Mouse (Mus musculus) right cerebral cortex, postnatal 10 days (tissue): ENCODE measurements at regions not wholly inside any gene's neighbourhood (a gene's known extent, or its start where the extent isn't known, plus 50 kb on each side); places are given as distances from the start of the nearest gene placed in this dataset.

Experiments used
- DNase-seq, 2 experiments: peaks; one replicate each; pipeline ENCODE4 v3.0.0; 2021; ENCODE audit warnings: low spot score in 2 of 2

DNA sequence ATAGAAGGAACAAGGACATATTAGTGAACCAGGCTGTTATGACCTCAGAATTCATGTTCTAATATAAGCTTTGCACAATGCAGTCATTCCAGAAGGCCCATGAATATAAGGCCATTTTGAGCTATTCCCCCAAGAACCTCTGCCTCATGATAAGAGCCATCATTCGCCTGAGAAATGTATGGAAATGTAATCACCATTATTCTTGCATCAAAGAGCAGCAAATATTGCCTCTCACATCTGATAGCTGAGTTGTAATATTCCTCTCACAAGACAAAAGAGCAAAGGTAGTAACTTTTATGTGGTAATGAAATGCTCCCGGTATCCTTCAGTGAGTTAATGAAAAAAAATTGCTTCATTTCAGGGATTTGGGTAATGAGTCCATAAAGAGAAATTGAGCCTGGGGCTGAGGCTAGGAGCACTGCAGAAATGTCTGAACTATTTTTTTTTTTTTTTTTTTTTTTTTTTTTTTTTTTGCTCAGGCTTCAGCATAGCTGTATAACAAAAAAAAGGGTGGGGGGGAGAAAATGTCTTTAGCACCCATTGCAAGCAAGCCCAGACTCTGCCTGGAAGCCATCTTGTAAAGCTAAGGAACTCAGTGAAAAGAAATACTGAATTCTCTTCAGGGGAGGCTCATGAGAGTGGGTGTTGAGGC lies 210.4 kb upstream of the Atp2b1 start:
- DNase-seq, result no peak

DNA sequence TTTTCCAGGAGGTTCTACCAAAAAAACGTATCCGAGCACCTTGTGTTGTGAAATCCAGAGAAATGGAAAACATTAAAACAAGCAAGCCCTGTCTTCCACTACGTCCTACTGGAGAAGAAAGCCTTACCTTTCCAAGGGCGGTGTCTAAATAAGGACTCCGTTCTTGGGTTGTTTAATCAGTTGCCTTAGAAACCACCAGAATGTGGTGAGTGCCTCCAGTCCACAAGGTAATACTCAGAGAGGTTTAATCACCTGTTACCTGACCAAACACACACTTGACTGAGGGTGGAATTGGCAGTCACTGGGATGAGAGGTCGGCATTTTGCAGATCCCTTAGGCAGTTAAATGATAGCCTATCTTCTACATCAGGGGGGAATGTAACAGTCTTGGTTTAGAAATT lies 209.6 kb upstream of the Atp2b1 start:
- no peak for DNase-seq

GRCm38 (mm10) chr10:98717856-98718255 lies 196.3 kb upstream of the Atp2b1 start:
- no peak for DNase-seq

DNA sequence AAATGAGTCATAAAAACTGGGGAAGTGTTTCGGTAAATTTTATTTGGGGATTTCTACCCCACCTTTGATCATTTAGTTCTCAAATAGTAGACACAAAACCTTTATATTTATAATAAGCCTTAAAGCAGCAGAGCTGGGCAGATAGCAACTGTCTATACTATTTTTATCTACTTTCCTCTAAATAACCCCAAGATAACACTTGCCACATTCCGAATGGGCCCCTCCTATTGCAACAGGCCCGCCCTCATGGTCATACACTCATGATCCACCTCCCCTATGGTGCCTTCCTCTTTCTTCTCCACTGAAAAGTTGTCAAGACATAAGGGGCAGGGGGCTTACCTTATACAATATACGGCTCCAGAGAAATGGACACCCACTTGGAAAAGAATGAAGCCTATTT lies 195.5 kb upstream of the Atp2b1 start:
- no peak for DNase-seq

DNA sequence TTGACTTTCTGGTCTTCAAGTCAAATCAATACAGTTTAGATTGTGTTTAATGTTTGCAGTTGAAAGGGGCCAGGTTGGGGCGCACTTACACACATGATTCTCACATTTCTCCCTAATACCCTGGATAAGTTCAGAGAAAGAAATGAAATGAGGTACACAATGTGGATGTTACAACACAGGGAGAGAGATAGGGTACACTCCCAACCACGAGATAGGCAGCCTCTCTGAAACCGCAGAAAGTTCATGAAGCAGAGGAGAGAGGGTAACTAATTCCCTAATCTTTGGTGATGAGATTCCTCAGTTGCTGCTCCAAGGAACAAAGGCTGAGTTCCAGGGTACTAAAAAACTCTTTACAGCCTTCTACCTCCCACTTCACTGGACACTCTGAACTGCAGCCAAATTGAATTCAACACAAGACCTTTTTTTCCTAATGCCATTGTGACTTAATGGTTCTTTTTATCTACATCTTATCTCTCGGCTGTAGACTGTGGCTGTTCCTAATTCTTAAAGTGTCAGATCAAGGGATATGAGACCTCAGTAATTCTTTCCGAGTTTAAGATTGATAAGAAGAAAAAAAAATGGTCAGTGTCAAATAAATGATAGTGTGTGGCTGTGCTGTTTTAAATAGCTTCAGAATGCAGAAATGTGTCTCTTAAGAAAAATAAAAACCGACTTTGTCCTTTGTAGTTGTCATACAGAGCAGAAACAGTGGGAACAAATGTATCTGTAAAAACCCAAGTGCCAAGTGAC lies 193.8 kb upstream of the Atp2b1 start:
- no peak for DNase-seq

- no peak for DNase-seq
These were observed 189.1 kb upstream of the Atp2b1 start for GRCm38 (mm10) chr10:98725110-98725509.

- DNase-seq, result no peak
These were observed 187.1 kb upstream of the Atp2b1 start for GRCm38 (mm10) chr10:98727130-98727529.

- DNase-seq, result no peak
These were observed 185.7 kb upstream of the Atp2b1 start for GRCm38 (mm10) chr10:98728396-98729030.

GRCm38 (mm10) chr10:98733950-98734585 lies 180.1 kb upstream of the Atp2b1 start:
- DNase-seq, result no peak

DNA sequence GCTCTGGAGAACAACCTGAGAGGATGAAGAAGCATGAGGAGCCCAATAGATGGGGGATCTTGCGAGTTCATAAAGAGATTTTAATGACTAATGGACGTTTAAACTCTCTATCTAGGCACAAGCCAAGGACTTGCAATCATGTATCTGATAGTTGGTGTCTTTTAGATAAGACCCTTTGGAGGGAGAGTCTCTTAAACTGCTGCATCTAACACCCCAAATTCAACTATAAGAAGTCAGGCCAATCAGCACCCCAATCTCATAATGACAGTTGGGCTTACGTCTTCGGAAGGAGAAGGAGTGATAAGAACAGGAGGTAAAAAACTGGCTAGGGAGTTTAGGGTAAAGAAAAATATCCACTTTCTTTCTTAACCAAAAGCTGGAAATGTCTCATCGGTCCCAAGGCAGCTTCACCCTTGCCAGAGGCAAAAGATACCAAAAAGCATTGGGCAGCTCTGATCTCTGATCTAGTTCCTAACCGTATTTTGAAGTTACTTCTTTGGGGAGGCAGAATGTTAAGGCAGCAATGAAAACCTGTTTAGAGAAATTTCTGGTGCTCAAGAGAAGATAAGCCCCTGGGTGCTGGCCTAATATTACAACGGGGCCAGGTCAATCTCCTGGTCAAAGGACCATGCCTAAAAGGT lies 173.6 kb upstream of the Atp2b1 start:
- DNase-seq, result no peak

GRCm38 (mm10) chr10:98741398-98741797 lies 172.8 kb upstream of the Atp2b1 start:
- peak; percentile 32 to 40 for DNase-seq

- DNase-seq, result peak; percentile 74 to 83
These were observed 171.2 kb upstream of the Atp2b1 start for GRCm38 (mm10) chr10:98742822-98743605.

DNA sequence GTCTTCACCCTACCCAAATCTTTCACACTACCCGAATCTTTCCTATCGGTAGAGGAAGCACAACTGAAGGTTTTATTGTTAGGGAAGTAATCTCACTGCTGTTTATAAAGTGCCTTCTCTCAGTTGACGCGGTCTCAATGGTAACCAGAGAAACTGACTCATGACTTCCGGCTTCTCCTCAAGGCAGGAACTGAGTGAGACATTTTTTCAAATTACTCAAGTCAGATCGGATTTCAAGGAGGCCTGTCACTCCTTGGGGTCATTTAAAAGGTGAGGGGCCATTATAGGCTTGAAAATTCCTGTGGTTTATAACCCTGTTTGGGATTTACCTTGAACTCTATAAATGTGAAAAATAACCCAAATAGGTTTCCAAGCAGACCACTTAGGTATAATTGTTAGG lies 170.0 kb upstream of the Atp2b1 start:
- DNase-seq, result no peak

GRCm38 (mm10) chr10:98744662-98745061 lies 169.5 kb upstream of the Atp2b1 start:
- no peak for DNase-seq

- no peak for DNase-seq
These were observed 168.8 kb upstream of the Atp2b1 start for GRCm38 (mm10) chr10:98745409-98745808.

- no peak for DNase-seq
These were observed 168.3 kb upstream of the Atp2b1 start for GRCm38 (mm10) chr10:98745861-98746260.

GRCm38 (mm10) chr10:98748856-98749583 lies 165.2 kb upstream of the Atp2b1 start:
- DNase-seq, result peak; percentile 19 to 26

DNA sequence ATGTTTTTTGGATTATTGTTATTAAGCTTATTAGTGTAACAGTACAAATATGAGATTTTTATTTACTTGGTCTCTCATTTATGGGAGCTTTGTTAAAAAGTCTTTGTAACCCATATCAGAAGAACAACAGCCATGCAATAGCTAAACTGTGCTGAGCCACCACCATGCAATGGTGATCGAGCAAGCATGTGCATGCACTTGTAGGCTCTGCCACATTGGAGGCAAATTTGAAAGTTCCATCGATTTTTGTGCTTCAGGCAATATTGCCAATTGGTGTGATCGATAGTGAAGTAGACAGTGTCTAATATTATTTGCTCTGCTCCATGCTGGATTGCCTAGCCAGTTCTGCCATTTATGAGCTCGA lies 164.6 kb upstream of the Atp2b1 start:
- peak in 1 of 2 experiments; percentile 12 for DNase-seq

DNA sequence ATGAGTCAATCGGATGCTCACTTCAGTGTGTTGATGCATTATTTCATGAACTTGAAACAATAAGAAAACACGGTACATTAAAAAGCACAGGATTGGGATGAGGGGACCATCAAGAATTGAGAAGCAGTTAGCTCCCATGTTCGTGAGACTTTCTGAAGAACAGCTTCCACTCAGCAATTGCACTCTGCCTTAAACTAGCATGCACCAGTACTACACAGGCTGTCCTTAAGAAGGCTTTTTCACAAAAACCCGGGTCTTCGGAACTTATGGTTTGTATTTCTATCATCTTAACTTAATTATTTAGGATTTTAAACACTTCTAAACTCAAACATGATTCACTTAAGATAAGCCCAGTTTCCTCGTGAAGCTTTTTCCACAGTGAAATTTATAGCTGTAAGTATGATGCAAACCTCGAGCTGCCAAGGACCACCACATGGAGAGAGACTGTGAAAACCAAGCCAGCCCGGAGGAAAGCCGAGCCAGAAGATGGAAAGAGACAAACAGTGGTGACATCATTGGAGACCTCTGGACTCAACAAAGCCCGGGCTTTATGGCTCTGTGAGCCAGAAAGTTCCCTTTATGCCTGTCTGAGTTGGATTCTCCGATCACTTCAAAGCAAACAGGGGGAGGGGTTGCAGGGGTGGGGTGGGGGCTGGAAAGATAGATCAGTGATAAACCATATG lies 162.7 kb upstream of the Atp2b1 start:
- DNase-seq, result peak; percentile 32 to 33

DNA sequence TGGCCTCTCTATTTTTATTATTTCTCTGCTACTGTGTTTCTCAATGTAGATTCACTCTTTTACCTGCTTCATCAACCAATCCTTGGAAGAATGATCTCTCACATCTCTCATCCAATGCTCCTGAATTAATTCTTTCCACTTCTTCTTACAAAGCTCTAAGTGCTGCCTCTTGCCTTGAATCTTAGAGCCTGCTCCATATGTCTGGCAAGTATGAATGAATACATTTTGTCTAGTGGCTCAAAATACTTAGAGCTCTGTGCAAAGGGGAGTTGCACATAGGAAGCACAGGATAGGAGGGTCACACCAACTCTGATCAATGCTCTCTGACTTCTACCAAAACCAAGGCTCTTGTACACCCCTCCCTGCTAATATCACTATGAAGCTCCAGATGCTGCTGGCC lies 153.1 kb upstream of the Atp2b1 start:
- DNase-seq, result no peak
